Mouse (Mus musculus): ENCODE measurements around the gene Ifnl3. TPM values are rescaled to one million over a fixed set of nuclear protein-coding genes. Genes with fewer than 3 reads are reported as not detected.

The Ifnl3 gene
- polyA plus RNA-seq, 3 experiments from 2014 or later: not detected

DNA sequence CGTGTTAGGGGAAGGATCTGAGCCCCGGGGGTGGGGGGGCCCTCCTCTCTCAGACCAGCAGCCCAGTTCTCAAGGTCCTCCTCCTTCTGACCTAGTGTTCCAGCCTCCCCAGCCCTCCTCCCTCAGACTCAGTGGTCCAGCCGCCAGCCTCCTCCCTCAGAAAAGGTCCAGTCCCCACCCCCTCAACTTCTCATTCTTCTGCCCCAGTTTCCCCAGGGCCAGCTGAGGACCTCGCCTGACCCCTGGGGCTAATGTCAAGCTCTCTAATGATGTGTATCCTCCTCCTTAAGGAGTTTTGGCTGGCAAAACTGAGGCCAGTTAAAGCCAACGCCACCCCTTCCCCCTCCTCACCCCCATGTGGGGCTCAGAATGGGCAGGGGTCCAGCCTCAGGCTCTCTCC lies 24.5 kb downstream of the Ifnl3 start, which contains the start of gene Nccrp1:
TSS of gene Nccrp1 (minus strand) at position 101 of the 400 bp plus-strand sequence.
- no peak for ATAC-seq

DNA sequence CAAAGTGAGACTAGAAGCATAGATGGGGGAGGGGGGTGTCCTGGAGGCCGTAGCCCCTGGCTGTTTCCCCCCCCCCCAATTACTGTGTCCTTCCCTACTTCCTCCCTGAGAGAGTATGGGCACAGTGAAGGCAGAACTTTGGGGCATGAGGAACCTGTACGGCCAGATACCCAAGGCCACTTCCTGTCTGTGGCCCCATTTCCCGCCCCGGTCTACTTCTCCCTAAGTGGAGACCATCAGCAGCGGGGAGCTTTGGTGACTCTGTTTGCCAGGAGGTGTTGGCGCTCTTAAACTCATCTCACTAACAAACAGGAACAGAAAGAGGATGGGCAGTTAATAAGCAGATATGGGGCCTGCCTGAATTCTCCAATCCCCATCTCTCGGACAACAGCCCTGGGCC lies 25.0 kb downstream of the Ifnl3 start:
- no peak for ATAC-seq

DNA sequence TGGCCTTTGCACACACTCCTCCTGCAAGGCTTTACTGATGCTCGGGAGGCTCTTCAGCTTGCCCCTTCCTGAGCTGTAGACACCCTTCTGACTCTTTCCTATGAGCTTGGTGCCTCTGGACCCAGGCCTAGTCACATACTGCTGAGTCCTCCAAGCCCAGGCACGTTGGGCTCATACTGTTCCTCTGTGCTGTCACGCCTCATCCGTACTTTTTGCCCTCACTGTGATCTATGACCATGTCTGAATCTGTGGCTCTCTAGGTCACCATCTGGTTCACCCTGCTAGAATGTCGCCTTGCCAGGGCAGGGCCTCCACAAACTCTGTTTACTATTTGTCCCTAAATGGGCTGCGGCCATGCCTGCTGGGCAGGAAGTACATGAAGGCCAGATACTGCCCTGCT lies 30.4 kb downstream of the Ifnl3 start:
- ATAC-seq: no peak

DNA sequence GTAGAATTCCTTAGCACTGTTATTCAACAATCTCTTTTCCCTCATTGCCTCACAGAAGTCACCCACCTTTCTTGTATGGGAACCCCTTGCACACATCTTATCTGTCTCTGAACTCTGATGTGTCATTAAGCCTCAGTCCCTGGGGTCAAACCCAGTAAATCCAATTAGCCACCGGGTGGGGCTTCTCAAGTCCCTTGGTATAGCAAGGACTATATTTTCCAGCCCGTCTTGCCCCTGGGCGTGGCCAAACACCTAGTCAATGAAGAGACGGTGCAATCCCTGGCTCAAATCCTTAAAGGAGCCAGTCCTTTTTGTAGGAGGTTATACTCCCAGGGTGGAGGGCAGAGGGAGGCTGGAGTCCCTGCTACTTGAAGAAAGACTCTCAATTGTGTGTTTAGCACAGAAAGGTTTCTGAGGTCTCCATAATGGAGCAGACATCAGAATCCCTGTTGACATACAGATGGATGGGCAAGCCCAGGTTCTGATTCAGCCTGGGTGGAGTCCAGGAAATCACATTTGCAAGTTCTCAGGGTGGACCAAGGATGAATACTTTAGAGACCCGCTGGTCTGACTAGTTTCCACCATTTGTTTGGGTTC lies 33.4 kb downstream of the Ifnl3 start:
- no peak for ATAC-seq

DNA sequence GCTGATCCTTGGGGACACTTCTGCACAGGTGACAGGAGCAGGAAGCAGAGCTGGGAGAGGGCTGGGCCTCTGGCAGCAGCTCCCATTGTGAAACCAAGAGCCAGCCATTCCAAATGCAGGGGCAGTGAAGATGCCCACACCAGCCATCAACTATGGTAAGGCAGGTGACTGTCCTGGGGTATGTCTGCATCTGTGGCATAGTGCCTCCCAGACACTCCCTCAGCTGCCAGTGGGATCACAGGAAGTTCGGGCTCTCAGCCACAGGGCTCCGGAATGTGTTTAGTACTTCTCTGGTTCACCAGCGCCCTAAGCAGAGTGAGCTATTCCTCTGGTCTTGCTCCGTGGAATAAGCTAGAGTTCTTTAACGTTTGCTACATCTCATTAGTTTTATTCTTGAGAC lies 34.4 kb downstream of the Ifnl3 start:
- no peak for ATAC-seq

DNA sequence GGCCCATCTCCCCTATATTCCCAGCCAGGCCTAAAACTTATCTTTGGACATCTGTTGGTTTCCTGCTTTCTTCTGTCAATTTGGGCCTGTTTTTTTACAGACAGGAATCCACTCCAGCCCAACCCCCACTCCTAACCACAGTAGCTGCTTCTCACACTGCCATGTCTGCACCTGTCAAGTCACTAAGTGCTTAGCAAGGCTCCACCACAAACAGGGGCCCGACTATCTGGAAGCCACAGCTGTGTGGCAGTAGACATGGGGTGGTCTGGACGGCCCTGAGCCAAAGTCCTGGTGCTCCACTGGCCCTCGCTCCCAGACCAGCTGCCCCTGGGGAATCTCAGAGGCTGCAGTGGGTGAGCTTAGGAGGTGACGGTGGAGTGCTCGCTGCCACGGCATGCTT lies 35.1 kb downstream of the Ifnl3 start:
- ATAC-seq: no peak

DNA sequence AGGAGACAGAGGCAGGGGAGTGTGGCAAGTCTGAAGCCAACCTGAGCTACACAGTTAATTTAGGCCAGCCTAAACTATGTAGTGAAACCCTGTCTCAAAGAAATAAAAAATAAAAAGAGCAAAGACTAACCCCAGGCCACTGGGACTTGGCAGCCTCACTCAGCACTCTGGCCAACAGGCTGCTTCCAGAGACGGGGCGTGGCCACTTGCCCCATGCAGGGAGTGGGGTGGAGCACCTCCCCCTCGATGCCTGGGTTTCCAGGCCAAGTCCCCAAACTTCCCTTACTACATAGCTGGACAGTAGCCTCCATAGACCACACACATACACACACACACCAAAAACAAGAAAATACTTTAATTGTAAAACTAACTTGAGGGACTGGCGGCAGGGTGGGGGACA lies 35.9 kb downstream of the Ifnl3 start:
- no peak for ATAC-seq

DNA sequence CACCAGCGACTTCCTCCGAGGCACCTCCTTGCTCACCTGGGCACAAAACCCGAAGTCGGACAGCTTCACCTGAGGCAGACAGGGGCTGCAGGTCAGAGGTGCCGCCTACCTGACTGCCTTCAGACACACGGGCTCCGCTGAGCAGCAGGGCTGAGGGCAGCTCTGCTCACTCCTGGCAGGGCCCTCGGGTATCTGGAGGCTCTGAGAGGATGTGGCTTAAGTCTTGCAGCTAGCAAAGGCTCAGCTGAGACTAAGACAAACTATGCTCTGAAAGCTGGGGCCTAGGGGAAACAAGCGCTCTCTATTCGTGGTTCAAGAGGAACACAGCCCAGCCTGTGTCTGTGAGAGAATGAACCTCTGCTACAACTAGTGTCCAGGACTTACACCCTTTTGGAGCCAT lies 38.2 kb downstream of the Ifnl3 start:
- no peak for ATAC-seq

DNA sequence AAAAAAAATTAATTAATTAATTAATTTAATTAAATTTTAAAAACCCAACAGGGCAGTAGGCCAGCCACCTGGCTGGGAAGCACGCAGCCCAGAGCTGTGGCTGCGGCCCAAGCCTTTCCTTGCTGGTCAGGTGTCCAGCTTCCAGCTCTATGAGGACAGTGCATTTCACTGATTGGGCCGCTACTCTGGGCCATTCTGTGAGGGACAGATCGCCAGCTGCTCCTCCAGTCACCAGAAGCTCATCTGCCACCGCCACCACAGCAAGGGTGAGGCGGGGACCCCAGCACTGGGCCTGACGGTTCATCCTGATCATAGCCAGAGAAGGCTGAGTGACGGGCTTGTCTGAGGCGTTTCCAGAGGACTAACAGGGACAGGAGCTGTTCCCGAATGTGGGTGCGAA lies 39.3 kb downstream of the Ifnl3 start:
- ATAC-seq: no peak

DNA sequence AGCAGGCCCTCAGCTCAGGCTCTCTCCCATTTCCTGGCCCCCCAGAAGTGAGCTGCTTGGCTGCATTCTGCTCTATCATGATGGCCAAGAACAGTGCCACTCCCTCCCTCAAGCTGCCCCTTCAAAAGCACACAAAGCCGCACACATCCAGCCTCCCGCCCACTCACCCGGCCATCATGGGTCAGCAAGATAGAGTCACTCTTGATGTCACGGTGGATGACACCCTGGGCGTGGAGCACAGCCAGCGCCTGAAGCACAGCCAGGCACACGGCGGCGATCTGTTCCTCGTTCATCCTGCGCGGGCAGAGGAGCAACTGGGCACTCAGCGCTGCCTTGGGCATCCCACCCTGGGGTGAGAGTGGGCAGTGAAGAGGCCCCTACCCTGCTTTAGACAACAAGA lies 39.7 kb downstream of the Ifnl3 start:
- ATAC-seq: no peak

DNA sequence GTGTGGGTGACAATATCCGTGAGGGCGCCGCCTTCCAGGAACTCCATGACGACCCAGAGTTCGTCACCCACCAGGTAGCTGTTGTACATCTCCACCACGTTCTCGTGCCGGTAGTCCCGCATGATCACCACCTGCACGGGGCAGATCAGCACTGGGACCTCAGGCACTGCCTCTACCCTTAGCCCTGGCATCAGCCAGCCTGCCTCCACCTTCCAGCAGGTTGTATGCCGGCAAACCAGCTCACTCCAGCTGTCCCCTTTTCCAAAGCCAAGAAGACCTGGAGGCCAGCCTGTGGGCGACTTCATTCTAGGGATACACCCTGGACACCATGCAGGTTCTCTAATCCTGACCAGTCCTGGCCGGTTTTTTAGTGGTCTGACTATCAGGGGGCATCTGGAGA lies 40.3 kb downstream of the Ifnl3 start:
- no peak for ATAC-seq

DNA sequence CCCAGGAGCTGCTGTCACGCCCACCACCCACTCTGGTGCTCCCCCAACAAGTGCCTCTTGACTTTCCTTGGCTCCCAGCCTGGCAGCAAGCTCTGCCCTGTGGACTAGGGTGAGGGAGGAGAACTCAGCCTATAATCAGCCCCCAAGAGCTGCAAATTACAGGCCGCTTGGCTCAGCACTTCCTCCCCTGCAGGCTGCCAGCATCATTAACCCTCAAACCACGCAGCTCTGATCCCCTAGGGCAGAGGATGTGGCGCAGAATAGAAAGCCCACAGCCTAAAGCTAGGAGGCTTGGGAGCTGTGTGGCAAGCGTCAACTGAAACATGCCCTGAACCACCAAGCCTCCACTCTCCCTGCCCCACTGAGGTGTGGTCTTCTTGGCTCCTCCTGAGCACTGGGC lies 42.8 kb downstream of the Ifnl3 start:
- ATAC-seq: no peak

DNA sequence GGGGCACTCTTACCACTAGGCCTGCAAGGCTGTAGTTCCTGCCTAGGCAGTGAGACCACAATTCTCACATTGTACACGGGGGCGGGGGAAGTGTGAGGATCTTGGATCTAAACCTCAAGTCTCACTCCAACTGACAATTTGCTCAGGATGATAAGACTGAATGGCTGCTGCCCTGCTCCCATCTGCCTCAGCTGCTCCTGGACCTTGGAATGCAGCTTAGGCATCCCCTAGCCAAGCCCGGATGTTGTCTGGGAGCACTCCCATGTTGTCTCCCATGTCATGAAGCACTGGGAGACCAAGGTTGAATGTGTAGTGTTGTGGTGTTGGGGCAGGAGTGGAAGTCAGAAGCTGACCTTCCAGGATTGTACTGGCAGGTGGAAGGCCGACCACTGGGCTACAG lies 44.9 kb downstream of the Ifnl3 start:
- ATAC-seq: no peak

DNA sequence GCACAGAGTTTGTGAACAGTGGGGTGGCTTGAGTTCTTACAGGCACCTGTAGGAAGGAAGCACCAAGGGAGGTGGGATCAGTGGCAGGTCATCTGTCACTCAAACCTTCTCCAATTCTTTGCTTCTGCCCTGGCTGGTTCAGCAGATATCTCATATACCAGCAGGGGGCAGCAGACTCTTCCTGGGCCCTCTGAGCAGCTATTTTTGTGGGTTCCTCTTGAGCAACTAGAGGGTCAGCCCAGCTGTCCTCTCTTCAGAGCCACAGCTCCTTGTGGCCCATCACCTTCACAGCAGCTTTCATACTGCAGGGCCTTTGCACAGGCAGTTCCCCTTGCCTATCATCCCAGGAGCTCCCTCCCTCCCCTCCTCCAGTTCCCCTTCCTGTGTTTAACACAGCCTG lies 45.6 kb downstream of the Ifnl3 start:
- ATAC-seq: no peak

DNA sequence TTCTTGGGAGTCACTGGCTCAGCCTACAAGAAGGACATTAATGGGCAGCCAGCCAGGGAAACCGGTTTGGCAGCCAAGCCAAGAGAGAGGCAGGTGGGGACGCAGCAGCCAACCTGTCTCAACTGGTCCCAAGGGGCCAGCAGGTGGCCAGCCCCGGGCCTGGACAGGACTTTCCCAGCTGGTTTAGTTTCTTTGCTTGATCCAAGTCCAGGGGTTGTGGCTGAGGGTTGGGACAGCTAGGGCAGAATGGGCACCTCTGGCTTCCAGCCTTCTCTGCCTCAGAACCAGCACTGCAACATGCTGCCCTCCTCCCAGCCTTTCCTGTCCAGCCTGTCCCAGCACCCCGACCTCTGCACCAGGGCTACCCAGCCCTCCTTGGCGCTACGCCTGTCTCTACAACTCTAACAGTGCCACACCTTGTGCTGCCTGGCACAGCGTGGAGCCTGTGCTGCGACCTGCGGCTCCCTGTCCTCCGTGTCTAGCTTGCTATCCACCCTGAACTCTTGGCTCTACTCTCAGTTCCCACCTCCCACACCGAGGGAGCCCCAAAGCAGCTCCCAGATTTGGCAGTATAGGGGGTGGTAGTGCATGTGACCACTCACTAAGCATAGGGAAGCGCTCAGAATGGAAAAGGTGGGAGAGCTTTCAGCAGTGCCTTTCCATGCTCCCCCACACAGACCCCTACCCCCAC lies 47.8 kb downstream of the Ifnl3 start:
- ATAC-seq: no peak

DNA sequence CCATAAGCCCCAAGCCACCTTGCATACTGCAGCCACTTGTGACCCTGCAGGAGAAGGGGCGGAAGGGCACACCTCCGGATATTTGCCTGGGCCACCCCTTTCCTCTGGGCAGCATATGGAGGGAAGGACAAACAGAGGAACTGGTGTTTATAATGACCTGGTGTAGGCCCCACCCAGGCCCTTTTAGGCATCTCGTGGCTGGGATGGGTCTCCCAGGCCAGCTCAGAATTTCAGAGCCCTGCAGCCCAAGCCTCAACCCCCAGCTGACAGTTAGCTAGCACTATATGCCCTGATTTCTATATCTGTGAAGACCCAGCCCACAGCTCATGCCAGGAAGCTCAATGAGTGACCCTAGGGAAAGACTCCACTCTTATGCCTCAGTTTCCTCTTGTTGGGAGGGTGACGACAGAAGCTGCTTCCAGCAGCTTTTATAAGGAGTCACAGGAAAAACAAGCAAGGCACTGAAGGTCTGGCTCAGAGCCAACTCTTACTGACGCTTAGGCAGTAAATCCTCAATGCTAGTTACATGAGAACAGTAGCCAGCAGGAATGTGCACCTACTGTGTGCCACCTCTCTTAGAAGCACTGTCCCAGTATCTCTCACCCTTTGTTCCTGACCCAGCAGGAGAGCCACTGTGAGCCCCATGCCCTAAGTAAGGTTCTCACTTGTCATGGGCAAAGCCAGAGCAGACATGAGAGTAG lies 48.5 kb downstream of the Ifnl3 start:
- no peak for ATAC-seq

DNA sequence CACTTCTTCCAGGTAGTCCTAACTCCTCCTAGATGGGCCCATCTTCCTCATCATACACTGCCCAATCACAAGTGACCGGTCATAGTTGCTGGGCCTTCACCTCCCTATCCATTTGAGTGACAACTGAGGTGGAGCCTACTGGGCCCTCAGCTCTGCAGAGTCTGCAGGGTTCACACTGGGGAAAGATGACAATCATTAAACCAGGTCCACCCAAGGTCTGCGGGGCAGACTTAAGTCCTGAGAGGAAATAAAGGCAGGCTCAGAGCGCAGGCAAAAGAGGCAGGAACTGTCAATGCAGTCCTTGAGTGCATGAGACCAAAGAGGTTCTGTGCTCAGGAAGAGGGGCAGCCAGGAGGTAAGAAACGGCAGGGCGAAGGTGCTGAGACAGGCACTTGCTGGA lies 50.1 kb downstream of the Ifnl3 start:
- no peak for ATAC-seq

DNA sequence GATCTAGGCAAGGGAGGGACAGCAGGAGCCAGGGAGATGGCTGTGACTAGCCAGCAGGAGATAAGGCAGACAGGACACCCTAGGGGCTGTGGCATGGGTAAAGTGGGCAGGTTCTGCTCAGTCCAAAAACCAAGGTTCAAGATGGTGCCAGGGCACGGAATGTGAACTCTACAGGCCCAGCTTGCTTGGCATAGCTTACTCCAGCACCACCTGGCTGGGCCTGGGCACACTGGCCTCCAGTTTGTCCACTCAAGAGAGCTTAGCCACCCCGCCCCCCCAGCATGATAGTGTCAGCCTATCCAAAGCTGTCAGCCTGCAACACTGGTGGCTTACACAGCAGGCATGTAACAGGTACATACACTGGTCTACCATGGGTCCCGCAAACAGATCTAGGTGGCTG lies 50.6 kb downstream of the Ifnl3 start:
- ATAC-seq: no peak

Other genes starting within 250 kb of the Ifnl3 start
- gene Eid2b, start 245.1 kb upstream of the Ifnl3 start, polyA plus RNA-seq (2017; shearing (Covaris generic)): 1 to 10 TPM in 1 of 3 experiments, under 1 TPM in 2; 0.34 to 1.7 (median 0.44) TPM
- gene Selenov, start 231.7 kb upstream of the Ifnl3 start, polyA plus RNA-seq (2017; shearing (Covaris generic)): not detected
- gene Dll3, start 220.6 kb upstream of the Ifnl3 start, polyA plus RNA-seq (2017; shearing (Covaris generic)): not detected
- gene Timm50, start 210.8 kb upstream of the Ifnl3 start, polyA plus RNA-seq (2017; shearing (Covaris generic)): 10 to 100 TPM; 27.6 to 39.1 (median 36.4) TPM
- 100 to 1,000 TPM in 2 of 3 experiments, 10 to 100 TPM in 1; 95.7 to 122 (median 120) TPM for gene Supt5, start 184.1 kb upstream of the Ifnl3 start, polyA plus RNA-seq (2017; shearing (Covaris generic))
- 1,000 to 10,000 TPM in 2 of 3 experiments, 100 to 1,000 TPM in 1; 937 to 1,605 (median 1,546) TPM for gene Rps16, start 172.2 kb upstream of the Ifnl3 start, polyA plus RNA-seq (2017; shearing (Covaris generic))
- gene Plekhg2, start 150.2 kb upstream of the Ifnl3 start, polyA plus RNA-seq (2017; shearing (Covaris generic)): 100 to 1,000 TPM in 1 of 3 experiments, 10 to 100 TPM in 2; 48.5 to 102 (median 74.0) TPM
- gene Zfp36, start 142.6 kb upstream of the Ifnl3 start, polyA plus RNA-seq (2017; shearing (Covaris generic)): 100 to 1,000 TPM; 100 to 211 (median 148) TPM
- 10 to 100 TPM; 26.2 to 33.0 (median 32.5) TPM for gene Med29, start 130.1 kb upstream of the Ifnl3 start, polyA plus RNA-seq (2017; shearing (Covaris generic))
- gene Paf1, start 129.9 kb upstream of the Ifnl3 start, polyA plus RNA-seq (2017; shearing (Covaris generic)): 10 to 100 TPM; 46.2 to 59.4 (median 51.8) TPM
- 100 to 1,000 TPM; 470 to 850 (median 500) TPM for gene Gmfg, start 85.4 kb upstream of the Ifnl3 start, polyA plus RNA-seq (2017; shearing (Covaris generic))
- under 1 TPM in 1 of 3 experiments, not detected in 2; 0.17 TPM for gene Lrfn1, start 70.9 kb upstream of the Ifnl3 start, polyA plus RNA-seq (2017; shearing (Covaris generic))
- gene Ifnl2, start 12.4 kb upstream of the Ifnl3 start, polyA plus RNA-seq (2017; shearing (Covaris generic)): not detected
- gene Sycn, start 18.0 kb downstream of the Ifnl3 start, polyA plus RNA-seq (2017; shearing (Covaris generic)): not detected
- gene Nccrp1, start 24.4 kb downstream of the Ifnl3 start, polyA plus RNA-seq (2017; shearing (Covaris generic)): 1 to 10 TPM in 1 of 3 experiments, not detected in 2; 1.4 TPM
- 1 to 10 TPM; 6.4 to 9.8 (median 8.2) TPM for gene Samd4b, start 75.3 kb downstream of the Ifnl3 start, polyA plus RNA-seq (2017; shearing (Covaris generic))
- 1 to 10 TPM; 2.1 to 3.7 (median 2.6) TPM for gene Pak4, start 75.3 kb downstream of the Ifnl3 start, polyA plus RNA-seq (2017; shearing (Covaris generic))
- not detected for gene Acp7, start 108.5 kb downstream of the Ifnl3 start, polyA plus RNA-seq (2017; shearing (Covaris generic))
- 1 to 10 TPM in 2 of 3 experiments, under 1 TPM in 1; 0.93 to 4.4 (median 1.3) TPM for gene Fbxo27, start 170.0 kb downstream of the Ifnl3 start, polyA plus RNA-seq (2017; shearing (Covaris generic))
- gene Fbxo17, start 194.0 kb downstream of the Ifnl3 start, polyA plus RNA-seq (2017; shearing (Covaris generic)): 1 to 10 TPM; 1.4 to 9.9 (median 6.4) TPM
- gene Mrps12, start 219.0 kb downstream of the Ifnl3 start, polyA plus RNA-seq (2017; shearing (Covaris generic)): 10 to 100 TPM; 55.8 to 67.1 (median 65.2) TPM
- gene Sars2, start 219.2 kb downstream of the Ifnl3 start, polyA plus RNA-seq (2017; shearing (Covaris generic)): 10 to 100 TPM in 2 of 3 experiments, 1 to 10 TPM in 1; 9.1 to 13.2 (median 10.8) TPM
- gene Ccer2, start 233.3 kb downstream of the Ifnl3 start, polyA plus RNA-seq (2017; shearing (Covaris generic)): not detected
- gene Sirt2, start 243.9 kb downstream of the Ifnl3 start, polyA plus RNA-seq (2017; shearing (Covaris generic)): 100 to 1,000 TPM in 1 of 3 experiments, 10 to 100 TPM in 2; 65.3 to 134 (median 90.9) TPM
- 10 to 100 TPM; 46.0 to 72.8 (median 53.3) TPM for gene Nfkbib, start 244.7 kb downstream of the Ifnl3 start, polyA plus RNA-seq (2017; shearing (Covaris generic))

All from inflammation-experienced regulatory T-cells, adult 6 months (primary cell).